Mouse (Mus musculus): ENCODE data around the gene Cfap299.

Gene Cfap299

DNA sequence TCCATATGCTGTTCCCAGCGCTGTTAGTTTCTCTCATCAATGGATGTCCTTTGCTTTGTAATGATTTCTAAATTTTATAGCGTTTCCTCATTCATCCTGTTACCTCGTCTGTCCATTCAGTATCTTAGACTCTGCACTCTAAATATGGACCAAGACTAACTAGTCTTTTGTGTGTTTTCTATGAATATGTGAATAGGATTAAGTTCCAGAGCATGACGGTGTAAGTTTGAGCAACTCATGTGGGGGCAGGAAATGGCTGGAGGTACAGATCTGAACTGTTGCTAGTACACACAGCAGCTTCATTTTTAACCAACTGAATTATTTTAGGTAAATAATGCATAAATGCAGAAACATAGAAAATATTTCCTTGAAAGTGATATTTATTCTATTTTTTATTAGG, 51.3 kb downstream of the Cfap299 start:
- DNase-seq, result no peak

DNA sequence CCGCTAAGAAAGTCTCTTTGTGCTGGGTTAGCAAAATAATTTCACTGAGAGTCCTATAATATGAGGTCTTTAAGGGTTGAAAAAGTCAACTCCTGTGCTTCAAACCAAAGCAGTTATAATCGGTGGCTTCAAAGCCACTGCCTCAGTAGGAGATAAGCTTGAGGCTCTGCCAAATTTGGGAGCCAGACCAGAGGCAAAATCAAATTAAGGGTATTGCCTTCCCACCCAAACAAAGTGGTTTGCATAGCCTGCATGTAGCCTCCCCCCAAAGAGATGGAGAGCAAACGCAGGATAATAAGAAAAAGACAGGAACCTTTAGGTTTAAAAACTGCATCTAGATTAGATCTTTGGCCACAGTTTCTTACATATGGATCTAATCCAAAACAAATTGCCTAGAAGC, 58.0 kb downstream of the Cfap299 start:
- no peak for DNase-seq

DNA sequence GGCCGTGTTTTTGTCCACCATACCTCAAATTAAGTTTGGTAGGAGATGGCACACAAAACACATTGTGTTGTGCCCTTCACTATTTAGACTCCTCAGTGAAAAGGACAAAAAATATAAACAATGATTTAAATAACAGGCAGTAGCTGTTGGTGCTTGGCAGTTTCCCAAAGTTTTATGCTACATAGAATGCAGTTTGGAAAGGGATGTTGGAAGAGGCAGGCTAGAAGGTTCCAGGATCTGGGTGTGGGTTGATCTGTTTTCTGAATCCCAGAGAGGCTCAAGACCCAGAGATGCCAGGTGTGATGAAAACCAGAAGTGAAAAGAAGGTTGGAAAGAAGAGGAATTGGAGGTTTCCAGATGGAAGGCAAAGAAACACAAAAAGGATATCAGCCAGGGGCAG, 73.1 kb downstream of the Cfap299 start:
- DNase-seq, result no peak

DNA sequence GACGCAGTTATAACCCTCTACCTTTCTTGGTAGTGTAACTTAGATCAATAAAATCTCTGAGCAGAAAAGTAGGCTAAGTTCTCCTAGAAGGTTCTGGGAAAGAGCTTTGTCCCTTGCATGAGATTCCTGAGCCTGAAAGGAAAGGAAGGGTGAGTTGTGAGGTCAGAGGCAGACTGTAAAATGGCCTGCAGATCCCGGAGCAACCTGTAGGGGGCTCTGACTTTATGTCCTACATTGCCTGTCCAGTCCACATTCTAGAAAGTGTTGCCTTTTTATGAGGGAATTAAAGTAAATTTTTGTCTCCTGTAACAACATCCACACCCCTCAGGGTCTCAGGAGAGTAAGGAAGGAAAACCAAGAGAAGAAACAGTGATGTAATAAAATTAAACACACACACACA, 81.0 kb downstream of the Cfap299 start:
- peak; percentile 23 for DNase-seq

DNA sequence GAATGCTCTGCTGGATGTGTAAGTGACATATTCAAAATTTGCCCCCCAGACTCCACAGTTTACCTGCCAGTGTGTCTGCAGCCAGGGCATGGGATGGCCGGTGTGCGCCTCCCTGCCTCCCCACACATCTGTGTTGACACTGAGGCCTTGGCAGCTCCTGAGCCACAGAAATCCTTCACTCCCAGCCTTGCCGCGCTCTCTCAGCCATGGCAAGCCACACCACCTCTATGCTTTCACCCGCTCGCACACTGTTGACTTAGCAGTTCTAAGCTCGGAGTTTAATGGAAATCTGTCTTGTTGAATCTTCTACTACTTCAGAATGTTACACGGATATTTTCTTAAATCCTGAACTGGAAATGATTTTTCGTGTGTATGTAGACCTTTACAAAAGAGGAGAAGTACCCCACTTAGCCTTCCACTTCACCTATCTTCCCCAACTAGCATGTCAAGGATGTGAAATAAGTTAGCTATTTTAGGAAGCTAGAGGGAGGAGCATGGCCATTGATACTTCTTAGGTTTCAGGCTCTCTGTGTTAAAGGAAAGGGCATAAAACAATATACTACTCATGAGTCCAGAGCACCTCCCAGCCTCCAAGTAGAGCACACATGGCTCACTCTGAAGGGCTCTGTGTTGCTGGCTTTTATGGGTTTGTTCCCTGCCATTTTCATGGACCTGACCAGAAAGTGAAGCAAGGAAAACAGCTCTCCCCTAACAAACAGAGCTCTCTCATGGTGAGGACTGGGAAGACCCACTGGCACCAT, 87.5 kb downstream of the Cfap299 start:
- DNase-seq, result no peak

DNA sequence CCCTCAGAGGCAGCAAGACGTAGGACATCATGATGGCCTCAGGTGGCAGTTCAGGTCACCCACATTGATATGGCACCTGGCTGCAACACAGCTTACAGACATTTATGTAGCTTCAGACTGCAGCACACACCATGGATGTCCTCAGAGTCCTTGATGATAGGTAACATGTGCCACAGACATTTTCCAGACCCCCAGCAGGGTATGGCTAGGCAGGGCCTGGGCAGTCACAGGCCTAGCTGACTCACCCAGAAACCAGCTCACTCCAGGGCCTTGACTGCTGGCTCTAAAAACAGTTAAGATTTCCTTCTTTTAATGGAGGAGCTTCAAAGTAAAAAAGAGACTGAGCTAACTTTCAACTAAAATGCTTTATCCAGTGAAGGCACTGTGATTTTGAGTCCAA, 95.9 kb downstream of the Cfap299 start:
- DNase-seq, result no peak

DNA sequence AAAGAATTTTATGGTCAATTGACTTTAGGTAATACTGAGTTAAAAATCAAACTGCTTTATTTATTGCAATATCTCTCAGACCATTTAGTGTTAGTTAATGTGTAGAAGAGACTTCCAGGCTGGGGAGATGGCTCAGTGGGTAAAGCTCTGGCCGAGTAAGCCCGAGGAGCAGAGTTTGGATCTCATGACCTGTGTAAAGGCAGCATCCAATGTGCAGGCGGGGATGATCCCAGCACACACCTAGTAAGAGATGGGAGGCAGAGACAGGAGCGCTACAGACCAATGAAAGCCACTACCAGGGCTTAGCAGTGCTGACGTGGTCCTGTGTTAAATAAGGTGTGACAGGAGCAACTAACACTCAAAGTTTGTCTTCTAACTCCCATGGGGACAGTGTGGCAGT, 97.0 kb downstream of the Cfap299 start:
- no peak for DNase-seq

DNA sequence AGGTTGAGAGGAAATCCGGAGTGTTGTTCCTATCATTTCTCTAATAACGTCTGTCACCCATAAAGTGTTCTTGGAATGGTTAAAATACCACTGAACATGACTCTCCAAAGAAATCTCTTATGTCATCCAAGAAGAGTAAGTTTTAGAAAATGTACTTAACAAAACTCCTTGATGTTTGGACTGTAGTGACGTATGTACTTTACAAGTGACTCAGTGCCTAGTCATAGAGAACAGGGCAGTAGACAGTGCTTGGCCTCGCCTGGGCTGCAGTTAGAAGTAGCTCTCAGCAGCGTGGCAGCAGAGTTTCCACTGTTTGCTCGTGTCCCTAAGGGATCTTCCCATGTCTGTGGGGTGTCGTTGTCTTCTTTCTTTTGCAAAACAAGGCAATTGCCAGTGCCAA, 101.0 kb downstream of the Cfap299 start:
- no peak for DNase-seq

DNA sequence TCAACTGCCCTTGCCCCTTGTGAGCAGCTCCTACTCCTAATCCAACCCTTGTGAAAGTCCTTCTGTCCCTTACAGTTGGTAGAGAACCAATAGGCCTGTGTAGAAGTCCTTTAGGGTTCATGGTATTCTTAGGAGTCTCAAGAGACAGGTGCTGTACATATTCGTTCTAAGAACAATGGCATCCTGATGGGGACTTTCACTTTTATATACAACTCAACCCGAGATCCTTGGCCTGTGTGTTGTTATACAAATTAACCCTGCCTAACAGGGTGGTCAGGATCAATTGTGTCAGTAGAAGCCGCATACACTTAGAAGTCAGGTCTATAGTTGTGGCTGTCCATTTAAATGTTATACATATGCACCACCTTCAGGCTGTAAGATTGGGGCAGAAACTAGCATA, 109.6 kb downstream of the Cfap299 start:
- DNase-seq, result no peak

DNA sequence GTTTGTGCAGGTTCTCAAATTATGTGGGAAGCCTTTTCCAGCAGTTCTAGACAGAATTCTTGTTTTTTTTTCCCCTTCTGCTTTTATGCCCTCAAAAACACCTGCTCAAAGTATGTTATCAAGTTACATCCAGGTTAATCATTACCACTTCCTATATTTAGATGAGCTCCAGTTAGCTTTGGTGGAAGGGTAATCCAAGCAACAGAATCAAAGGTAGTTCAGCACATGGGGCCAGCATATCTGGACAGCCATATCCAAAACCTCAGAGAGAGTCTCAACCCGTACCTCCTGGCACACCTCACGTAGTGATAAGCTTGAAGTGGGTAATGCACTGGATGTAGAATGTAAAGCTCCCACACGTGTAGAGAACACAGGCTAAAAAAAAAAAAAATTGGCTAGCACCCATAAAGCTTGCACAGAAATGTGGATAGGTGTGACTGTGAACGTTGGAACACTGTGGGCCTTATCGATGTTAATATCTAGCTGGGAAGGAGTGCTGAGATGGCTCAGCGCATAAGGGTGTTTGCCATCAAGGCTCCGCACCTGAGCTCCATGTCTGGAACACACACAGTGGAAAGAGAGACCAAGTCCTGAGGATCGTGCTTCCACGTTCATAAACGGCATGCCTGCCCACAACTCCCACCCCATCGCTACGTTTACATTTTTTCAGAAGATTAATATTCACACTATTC, 117.8 kb downstream of the Cfap299 start:
- no peak for DNase-seq

DNA sequence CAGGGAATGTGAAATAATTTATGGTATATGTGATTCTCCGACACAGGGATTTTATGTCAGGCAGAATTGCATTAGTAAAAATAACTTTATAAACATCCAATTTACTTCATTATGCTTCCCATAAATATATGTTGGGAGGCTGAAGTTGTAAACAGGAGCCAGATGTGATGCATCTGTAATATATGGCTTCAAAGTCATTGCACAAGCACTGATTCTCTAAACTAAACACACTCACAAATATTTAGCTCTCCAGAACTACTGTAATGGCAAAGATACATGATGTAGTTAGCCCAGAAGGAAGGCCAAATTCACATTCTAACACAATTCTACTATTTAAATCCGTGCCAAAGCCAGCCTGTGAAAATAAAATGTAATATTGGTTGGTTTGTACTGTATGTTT, 120.8 kb downstream of the Cfap299 start:
- DNase-seq, result no peak

DNA sequence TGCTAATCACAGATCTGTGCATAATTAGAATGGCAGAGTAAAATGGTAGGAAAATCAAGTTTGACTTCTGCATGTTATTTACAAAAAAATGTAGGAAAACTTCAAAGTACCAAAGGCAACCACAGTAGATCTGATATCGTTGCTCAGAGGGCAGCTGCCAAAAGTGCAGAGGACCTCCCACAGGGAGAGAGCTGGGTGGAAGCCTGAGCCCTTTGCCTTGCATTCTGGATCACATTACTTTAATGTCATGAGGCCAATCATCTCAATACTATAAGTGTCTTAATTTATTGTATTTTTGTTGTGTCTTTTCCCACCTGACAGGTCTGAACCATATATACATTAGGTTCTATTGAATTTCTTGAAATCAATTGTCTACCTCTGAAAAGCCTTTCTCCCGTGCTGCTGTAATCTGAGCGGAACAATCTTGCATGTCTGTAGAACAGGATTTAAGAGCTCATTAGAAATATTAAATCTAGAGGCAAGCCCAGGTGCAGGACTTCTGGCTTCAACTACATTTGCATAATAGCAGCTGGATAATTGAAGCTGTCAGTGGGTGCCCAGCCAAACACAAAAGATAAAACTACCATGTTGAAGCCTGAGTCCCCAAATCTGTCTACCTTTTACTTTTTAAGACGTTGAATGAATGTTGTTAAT, 137.9 kb downstream of the Cfap299 start:
- DNase-seq, result no peak

DNA sequence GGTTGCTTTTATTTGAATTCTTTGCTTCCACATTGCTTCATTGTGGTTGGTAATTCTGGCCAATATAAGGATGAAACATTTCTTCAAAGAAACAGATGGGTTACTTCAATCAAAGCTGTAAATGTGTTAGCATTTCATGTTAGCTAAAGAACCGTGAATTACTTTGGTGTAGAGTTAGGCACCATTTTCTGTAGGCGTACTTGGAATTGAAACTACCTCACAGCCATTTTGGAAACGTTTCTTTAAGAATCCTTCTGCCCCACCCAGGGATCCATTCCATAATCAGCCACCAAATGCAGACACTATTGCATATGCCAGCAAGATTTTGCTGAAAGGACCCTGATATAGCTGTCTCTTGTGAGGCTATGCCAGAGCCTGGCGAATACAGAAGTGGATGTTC, 140.9 kb downstream of the Cfap299 start:
- no peak for DNase-seq

DNA sequence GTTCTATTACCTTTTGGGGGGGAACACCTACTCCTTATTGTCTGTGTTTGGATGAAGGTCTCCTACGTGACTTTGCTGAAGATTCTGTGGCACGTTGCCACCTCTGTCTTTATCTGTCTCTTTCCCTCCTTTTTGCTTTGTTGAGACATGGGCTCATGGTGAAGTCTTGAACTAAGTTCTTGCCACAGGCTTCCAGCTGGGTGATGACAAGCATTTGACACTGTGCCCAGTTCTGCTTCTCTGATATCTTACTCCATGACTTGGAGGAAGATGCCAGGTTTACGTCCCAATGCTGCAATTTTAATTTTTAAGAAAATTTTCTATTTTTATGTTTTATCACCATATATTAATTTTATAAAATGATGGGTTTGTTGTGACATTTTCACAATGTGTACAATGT, 147.4 kb downstream of the Cfap299 start:
- DNase-seq, result no peak

DNA sequence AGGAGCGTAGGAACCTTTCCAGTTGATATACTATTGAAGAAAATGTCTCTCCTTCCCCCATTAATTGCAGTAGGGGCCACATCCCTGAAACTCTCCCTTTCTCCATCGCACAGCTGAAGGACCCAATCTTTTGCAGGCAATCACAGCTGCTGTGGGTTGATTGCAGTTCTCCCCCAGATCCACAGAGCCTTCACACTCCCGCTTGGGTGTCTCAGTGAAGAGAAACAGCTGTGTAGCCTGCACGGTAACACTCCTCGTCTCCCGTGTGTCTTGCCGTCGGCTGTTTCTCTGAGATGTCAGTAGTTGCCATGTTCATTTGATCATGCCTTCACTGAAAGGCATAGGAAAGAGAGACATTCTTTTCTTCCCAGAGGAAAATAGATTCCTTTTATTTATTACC, 148.2 kb downstream of the Cfap299 start:
- no peak for DNase-seq

DNA sequence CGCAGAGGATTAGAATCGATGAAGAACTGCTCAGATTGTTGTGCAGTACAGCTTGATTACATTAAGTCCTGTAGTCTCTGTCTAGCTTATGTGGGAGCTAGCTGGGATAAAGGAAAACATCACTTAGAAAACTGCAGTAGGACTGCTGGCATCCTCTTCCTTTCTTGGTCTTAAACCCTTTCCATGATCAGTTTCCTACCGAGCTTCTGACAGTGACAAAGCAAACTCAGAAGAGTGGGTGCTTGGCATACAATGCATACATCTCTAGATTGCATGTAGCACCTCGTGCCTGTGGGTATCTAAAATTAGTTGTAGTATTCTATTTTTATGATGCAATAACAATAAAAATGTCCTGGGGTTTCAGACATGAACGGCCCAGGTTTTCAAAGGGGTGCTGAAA, 154.4 kb downstream of the Cfap299 start:
- no peak for DNase-seq

DNA sequence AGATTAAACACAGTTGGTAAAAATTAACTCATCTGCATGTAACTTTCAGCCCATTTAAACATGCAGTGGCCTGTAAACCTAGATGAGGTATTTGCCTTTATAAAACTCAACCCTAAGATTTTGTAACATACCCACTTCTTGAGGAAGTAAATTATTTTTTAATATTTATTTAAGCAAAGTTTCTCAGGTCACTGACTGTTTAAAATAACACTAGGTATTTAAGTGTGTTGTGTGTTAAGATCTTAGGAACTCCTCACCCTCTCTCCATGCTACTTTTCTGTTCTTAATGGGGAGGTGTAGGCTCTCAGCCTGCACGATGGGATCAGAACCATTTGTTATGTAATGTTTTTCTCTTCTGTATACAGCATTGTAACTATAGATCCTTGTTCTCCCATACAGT, 156.1 kb downstream of the Cfap299 start:
- no peak for DNase-seq

DNA sequence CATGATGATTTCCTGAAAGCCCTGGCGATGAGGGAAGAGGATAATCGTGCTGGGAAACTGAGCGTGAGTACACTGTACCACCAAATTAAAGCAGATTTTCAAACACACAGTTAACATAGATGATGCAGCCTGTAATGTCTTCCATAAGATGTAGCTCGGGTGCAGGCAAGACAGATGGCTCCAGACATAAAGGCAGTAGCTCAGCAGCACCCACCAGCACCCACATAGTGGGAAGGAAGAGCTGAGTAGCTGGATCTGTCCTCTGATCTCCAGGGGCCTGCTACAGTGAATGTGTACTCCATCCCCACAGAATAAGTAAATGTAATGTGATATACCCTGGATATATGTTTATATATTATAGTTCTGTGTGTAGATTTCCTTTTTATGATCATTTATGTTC, 169.2 kb downstream of the Cfap299 start:
- DNase-seq, result no peak

DNA sequence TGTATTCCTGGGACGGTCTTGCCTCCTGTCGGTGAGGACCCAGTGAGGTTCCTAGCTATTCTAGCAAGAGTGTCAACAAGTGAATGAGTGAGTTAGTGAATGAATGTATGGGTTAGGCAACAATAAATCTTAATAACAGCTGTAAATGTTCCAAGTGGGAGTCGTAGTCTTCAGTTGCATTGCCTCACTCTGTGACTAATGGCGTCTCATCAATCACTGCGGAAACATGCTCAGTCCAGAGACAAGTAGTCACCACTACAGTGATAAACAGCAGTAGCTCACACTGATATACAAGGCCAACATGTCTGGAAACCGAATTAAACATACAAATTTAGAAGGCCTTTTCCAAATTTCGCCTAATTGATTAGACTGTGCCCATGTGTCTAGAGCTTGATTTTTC, 187.1 kb downstream of the Cfap299 start:
- no peak for DNase-seq

DNA sequence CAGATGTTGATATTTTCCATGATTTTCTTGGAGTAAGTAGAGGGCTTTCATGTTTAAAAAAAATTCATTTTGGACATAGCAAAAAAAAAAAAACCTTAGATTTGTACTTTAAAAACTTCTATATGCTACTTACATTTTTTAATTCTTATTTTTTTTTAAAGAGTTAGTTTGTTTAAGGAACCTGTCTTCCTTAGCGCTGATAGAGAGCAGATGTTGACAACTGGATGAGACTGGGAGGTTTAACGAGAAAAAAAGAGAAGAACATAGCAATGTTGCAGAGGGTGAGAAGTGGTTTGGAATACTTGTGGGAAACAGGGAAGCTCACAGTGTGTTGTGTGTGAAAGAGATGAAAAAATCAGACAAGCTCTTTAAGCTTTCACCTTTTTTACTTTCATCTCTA, 191.0 kb downstream of the Cfap299 start:
- DNase-seq, result no peak

DNA sequence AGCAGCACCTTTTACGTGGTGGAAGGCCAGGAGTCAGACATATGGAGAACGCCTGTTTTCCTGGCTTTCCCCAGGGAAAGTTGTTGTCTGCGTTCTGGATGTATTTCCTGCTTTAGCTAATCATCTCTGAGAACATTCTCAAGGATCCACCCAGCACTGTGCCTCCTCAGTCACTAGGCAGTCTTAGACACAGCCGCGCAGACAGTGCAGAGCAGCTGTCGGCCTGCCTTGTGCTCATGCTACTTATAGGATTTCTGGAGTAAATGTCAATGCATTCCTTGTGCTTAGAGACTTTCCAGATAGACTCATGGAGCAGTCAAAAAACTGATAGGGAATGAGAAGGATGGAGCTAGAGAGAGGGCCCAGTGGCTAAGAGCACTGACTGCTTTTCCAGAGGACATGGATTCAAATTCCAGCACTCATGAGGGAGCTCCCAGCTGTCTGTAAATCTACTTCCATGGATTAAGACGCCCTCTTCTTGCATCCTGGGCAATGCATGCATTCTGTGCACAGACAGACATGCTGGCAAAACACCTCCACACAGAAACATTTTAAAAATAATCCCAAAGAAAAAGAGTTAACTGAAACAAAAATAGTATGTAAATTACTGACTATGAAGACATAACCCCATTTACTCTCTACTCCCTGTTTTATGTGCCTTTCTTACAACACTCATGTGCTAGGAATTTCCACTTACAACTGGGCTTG, 193.3 kb downstream of the Cfap299 start:
- no peak for DNase-seq

DNA sequence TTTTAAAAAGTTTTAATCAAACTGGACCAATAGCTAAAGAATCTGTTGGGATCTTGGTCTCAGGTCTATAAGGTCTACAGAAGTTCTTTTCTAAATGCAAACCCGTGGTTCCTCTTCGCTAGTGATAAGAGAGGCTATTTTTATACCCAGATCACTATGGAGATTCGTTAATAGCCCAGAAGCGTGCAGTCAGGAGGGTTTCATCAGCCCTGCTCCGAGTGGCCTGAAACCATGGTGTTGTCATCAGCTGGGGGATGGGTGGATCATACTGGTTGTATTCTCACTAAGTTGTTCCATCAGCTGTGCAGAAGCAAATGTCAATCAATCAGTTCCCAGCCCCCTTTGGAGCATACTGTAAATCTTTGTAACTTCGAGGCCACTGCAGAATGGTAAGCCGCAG, 193.9 kb downstream of the Cfap299 start:
- no peak for DNase-seq

DNA sequence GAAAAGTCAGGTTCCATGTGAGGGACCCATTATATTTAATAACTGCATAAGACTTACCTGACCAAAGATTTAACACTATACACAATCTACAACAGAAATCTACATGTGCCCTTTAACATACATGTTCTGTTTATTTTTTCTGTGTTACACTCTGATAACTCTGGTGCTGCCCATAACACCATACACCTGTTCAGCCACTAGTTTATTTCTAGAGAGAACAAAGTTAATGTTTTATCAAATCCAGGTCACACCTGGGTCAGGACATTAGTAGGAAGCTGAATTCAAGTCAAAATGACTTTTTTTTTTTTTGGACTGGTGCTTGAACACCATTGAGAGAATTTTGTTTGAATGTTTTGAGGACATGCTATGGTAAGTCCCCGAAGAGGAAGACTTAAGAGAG, 194.7 kb downstream of the Cfap299 start:
- DNase-seq, result no peak

DNA sequence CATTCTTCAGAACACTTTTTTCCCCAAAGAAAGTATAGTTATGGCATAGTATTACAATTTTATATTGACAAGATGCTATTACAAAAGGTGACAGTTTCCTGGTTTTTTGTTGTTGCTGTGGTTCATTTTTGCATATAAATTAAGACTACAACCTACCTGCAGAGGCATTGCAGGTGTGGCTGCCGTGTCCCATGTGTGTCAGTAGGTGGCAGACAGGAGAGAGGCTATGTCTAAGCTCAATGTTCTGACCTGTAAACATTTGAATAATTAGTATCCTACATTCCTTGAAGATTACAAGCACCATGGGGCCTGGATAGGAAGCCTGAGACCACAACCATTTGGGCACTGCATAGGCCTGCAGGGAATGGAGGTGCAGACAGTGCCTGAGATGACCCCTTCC, 212.2 kb downstream of the Cfap299 start:
- no peak for DNase-seq

Data from kidney, adult 18-20 months (tissue).